Mouse (Mus musculus) spleen, postnatal 10 days (tissue): ENCODE data around the gene Olfr906.

Experiments used
- DNase-seq, 2 experiments: peaks; one replicate each; pipeline ENCODE4 v3.0.0; 2021 to 2022; ENCODE audit warnings: low spot score in 2 of 2

Olfr906 gene

GRCm38 (mm10) chr9:38486785-38487184 lies at the start of gene Olfr906:
Gene Olfr906, plus strand, starts transcription at chr9:38487085.
- DNase-seq = no peak

DNA sequence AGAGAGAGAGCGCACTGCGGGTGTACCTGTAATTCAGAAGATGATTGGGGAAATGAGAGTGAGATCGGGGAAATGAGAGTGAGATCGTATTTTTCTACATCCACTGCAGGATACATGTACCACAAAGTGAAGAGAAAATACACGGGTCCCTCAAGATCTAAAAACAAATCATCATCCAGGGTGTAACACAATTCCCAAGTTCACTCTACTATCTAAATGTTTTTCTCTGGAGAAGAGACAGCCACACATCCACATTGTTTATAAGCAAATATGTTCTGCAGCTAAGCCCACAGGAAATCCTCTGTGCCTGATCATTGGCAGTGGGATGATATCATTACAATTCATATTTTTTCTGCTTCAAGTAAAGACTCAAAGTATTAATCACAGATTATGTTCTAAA lies 39.5 kb upstream of the Olfr906 start, which contains the start of gene Olfr902:
TSS of gene Olfr902 (plus strand) at position 301 of the 400 bp plus-strand sequence.
- DNase-seq = no peak

GRCm38 (mm10) chr9:38462844-38463243 lies 24.0 kb upstream of the Olfr906 start, which contains the start of gene Olfr904:
Gene Olfr904, plus strand, starts transcription at chr9:38463144.
- no peak for DNase-seq

DNA sequence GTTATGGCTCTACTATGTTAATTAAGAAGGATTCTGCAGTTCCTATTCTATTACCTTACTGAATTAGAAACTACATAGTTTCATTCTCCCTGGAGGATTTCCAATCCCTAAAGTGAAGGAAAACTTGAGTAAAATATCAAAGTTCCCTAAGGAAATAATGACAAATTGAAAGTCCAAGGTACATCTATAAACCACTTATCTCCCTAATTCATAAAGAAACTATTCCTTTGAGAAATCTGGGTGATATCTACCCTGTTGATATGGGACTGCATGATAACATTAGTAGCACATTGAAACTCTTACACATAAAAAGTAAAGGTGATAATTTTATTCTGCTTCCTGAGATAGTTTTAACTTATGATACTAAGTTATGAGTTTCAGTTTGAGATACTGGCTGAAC lies 16.1 kb upstream of the Olfr906 start, which contains the start of gene Olfr905:
TSS of gene Olfr905 (plus strand) at position 301 of the 400 bp plus-strand sequence.
- no peak for DNase-seq

DNA sequence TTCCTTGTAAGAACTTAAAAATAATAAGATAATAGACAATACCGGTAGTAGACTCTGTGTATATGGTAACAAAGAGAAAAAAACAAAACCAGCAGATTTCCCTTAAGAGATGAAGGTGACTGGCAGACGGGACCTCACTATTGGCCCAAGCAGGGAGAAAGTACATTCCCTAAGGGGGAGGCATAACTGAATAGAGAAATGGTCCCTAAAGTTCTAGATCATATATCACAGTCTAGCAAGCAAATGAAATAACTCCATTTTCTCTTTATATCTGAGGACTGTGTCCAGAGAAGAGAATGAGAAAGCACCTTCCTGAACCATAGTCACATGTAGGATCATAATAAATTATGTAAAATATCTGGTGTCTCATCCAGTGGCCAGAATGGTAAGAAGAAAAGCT lies 8.6 kb downstream of the Olfr906 start, which contains the start of gene Olfr907:
TSS of gene Olfr907 (plus strand) at position 301 of the 400 bp plus-strand sequence.
- no peak for DNase-seq

DNA sequence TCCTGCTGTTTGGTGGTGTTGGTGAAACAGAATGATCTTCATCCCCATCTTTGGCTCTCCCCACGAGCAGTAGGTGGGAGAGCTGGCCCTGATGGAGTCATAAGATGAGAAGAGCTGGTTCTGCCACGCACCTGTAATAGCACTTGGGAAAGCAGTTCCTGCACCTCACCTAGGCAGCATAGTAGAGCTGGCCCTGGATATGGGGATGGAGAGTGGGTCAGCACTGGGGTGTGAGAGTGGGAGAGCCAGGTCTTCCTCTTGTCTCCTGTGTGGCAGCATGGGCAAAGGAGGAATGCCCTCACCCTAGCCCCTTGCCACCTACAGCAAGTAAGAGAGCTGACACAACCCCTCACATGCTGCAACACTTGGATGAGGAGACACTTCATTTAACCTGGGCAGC lies 25.5 kb downstream of the Olfr906 start:
- no peak for DNase-seq

- no peak for DNase-seq
Measured at GRCm38 (mm10) chr9:38521280-38521679, 34.4 kb downstream of the Olfr906 start, which contains the start of gene Olfr911-ps1. Gene Olfr911-ps1, plus strand, starts transcription at chr9:38521580.

- DNase-seq = no peak
Measured at GRCm38 (mm10) chr9:38537549-38537948, 50.7 kb downstream of the Olfr906 start, which contains the start of gene Olfr910. Gene Olfr910, plus strand, starts transcription at chr9:38537849.
